Comparison of ENCODE assay signal across 16 mouse cellular contexts in genomic region chr6:43292041-43292440, GRCm38 (mm10). TPM values are rescaled to one million over a fixed set of nuclear protein-coding genes. Genes with fewer than 3 reads are reported as not detected.
DNase-seq lines count a peak whose midpoint lies in the region; ATAC-seq lines count a peak whose summit lies in the region.
"Had no signal": no experiment of that assay in that cellular context is flagged by ENCODE, and none has a peak within 500 bp of the region (broad histone marks: within the 10 kb centered on the region; RNA-seq: fewer than 3 reads in every experiment).

No protein-coding gene starts in this region.

- 62% methylated on average over 3 of the region's 3 CpGs for WGBS in embryonic facial prominence, embryonic 14.5 days
- 73% methylated on average over 3 of the region's 3 CpGs for WGBS in embryonic facial prominence, embryonic 10.5 days

- no peak overlapping the region for H3K27ac ChIP-seq in embryonic facial prominence, embryonic 14.5 days (replicated peaks; ENCODE audit: low read depth, low read length)
- H3K27ac ChIP-seq in embryonic facial prominence, embryonic 10.5 days (replicated peaks): no peak overlapping the region
- H3K27ac ChIP-seq: embryonic facial prominence, embryonic 12.5 days had no signal

- peak; percentile 41; the same call in 1 of the 2 replicates for ATAC-seq in embryonic facial prominence, embryonic 14.5 days (ENCODE audit: low read depth)

- H3K9ac ChIP-seq in embryonic facial prominence, embryonic 14.5 days (ENCODE audit: low read depth, low read length): no peak overlapping the region
- H3K9ac ChIP-seq: embryonic facial prominence, embryonic 12.5 days had no signal

- no peaks in the 10 kb centered on the region for H3K4me1 ChIP-seq in embryonic facial prominence, embryonic 14.5 days (ENCODE audit: control insufficient read depth, insufficient read depth, low read length)
- no peaks in the 10 kb centered on the region; the same call in 1 of the 2 replicates for H3K4me1 ChIP-seq in embryonic facial prominence, embryonic 10.5 days

- DNase-seq in embryonic facial prominence, embryonic 14.5 days (ENCODE audit: low spot score): no peak
- DNase-seq in embryonic facial prominence, embryonic 10.5 days (ENCODE audit: low spot score): no peak
- DNase-seq in urinary bladder, postnatal 14 days (ENCODE audit: low spot score): peak; percentile 18
- DNase-seq in urinary bladder, postnatal 4 days (ENCODE audit: low spot score in 2 of 2): no peak
- peak; percentile 64 to 82 for DNase-seq in kidney, postnatal 36 days
- no peak for DNase-seq in layer of hippocampus, postnatal 25 days (ENCODE audit: extremely low spot score in 1 of 2, low spot score in 1 of 2)
- no peak for DNase-seq in retina, embryonic 14.5 days (ENCODE audit: low spot score)
- no peak for DNase-seq in frontal cortex, postnatal 10 days (ENCODE audit: low spot score in 2 of 2)
- DNase-seq: B cell, adult 2 months; cerebellum, adult 18-20 months; right cerebral cortex, postnatal 14 days had no signal

- H3K4me2 ChIP-seq in embryonic facial prominence, embryonic 14.5 days (ENCODE audit: low read depth, low read length): no peak overlapping the region
- H3K4me2 ChIP-seq: embryonic facial prominence, embryonic 12.5 days; heart, embryonic 11.5 days had no signal

- no peaks in the 10 kb centered on the region for H3K27me3 ChIP-seq in embryonic facial prominence, embryonic 14.5 days (replicated peaks; ENCODE audit: control insufficient read depth, insufficient read depth, low read length)
- no peaks in the 10 kb centered on the region for H3K27me3 ChIP-seq in embryonic facial prominence, embryonic 10.5 days (replicated peaks; ENCODE audit: low read depth, poor library complexity, severe bottlenecking)
- H3K27me3 ChIP-seq: embryonic facial prominence, embryonic 12.5 days had no signal

- H3K9me3 ChIP-seq in embryonic facial prominence, embryonic 14.5 days (ENCODE audit: control insufficient read depth, low read length): no peaks in the 10 kb centered on the region
- H3K9me3 ChIP-seq in embryonic facial prominence, embryonic 10.5 days: no peaks in the 10 kb centered on the region
- H3K9me3 ChIP-seq: embryonic facial prominence, embryonic 12.5 days had no signal

- no peak overlapping the region for H3K4me3 ChIP-seq in embryonic facial prominence, embryonic 14.5 days (ENCODE audit: low read depth, low read length)
- no peak overlapping the region for H3K4me3 ChIP-seq in embryonic facial prominence, embryonic 10.5 days
- H3K4me3 ChIP-seq: embryonic facial prominence, embryonic 12.5 days had no signal

- peaks cover 17% of the 10 kb centered on the region; the same call in 1 of the 2 replicates for H3K36me3 ChIP-seq in embryonic facial prominence, embryonic 14.5 days (ENCODE audit: control insufficient read depth, insufficient read depth, low read length)
- peaks cover 16% of the 10 kb centered on the region for H3K36me3 ChIP-seq in embryonic facial prominence, embryonic 10.5 days (replicated peaks)

RNA-seq across cellular contexts. Expression of gene Nobox, which starts 17.3 kb away (rescaled TPM):
- polyA plus RNA-seq in embryonic facial prominence, embryonic 14.5 days (2014; fragmentation: Nextera tagmentation; extraction: Ambion mirVana): not detected in 2 replicates
- polyA plus RNA-seq in embryonic facial prominence, embryonic 10.5 days (2016; fragmentation: Nextera tagmentation; extraction: Ambion mirVana): not detected in 2 replicates
- total RNA-seq in layer of hippocampus, postnatal 25 days (2021): not detected
- total RNA-seq: adrenal gland, postnatal 36 days; megakaryocyte, adult 5-6 weeks had no signal
- polyA plus RNA-seq: embryonic facial prominence, embryonic 12.5 days; heart, embryonic 11.5 days; neural tube, embryonic 11.5 days had no signal

RNA-seq across cellular contexts. Expression of gene Arhgef5, which starts 26.7 kb away (rescaled TPM):
- polyA plus RNA-seq in embryonic facial prominence, embryonic 14.5 days (2014; fragmentation: Nextera tagmentation; extraction: Ambion mirVana): 9.8 TPM in 2 replicates
- polyA plus RNA-seq in embryonic facial prominence, embryonic 10.5 days (2016; fragmentation: Nextera tagmentation; extraction: Ambion mirVana): 7.4 and 7.8 TPM in 2 replicates
- total RNA-seq in layer of hippocampus, postnatal 25 days (2021): 1 to 10 TPM; 2.0 to 2.2 TPM

Comparison
In these comparisons a context has a peak if more than half of its experiments do, and no peak if none do; other contexts are left out.
1. DNase-seq: peak in urinary bladder, postnatal 14 days (single experiment) and kidney, postnatal 36 days (2 of 2); none in embryonic facial prominence, embryonic 14.5 days (single experiment), embryonic facial prominence, embryonic 10.5 days (single experiment), urinary bladder, postnatal 4 days (0 of 2), layer of hippocampus, postnatal 25 days (0 of 2), retina, embryonic 14.5 days (single experiment) and frontal cortex, postnatal 10 days (0 of 2).